Mouse (Mus musculus): ENCODE measurements around the gene Epop.

DNA sequence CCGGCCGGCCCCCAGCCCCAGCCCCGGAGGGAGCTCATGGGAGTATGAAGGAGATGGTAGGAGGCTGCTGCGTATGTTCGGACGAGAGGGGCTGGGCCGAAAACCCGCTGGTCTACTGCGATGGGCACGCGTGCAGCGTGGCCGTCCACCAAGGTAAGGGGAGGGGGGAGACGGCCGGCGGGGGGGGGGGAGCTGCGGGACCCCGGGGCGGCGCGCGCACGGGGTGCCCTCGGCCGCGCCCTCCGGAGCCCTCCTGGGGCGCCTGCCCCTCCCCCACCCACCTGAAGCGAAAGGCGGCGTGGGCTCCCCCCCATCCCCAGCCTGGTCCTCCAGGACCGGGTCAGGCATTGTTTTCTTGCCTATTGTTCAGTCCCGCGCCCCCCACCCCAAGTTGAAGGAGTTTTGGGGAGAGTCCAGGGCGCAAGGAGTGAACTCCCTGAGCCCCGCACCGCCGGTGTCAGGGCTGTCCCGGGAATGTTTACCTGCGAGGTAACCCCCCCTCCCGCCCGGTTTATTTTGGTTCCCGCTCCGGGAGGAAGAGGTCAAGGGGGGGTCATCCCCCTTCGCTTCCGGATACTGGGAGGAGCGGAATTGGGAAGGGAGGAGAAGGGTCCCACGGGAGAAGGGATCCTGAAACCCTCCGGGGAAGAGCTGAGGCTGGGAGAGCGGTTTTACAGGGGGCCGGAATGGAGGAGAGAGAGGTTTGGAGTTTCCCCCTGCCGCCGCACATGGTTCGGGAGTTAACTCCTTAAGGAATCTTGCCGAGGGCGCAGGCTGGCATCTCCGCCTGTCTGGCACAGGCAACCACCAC, 34.2 kb upstream of the Epop start:
- no peak for TF ChIP-seq POLR2A (IDR thresholded peaks at IDR 0.05; ENCODE audit: borderline replicate concordance, extremely low read depth, insufficient read depth, insufficient read length, poor library complexity, severe bottlenecking)
- TF ChIP-seq CTCF (IDR thresholded peaks at IDR 0.05; ENCODE audit: borderline replicate concordance, extremely low read depth, insufficient read depth, insufficient read length), result no peak

All from brain, embryonic 14.5 days (tissue).